Mouse (Mus musculus) hindbrain, embryonic 12.5 days (tissue): ENCODE data around the gene Chchd10. TPM values are rescaled to one million over a fixed set of nuclear protein-coding genes. Genes with fewer than 3 reads are reported as not detected.
"Not testable (repeated sequence)": the region's sequence is repeated elsewhere in the genome, so short reads cannot be mapped to it uniquely, and the experiment has no call there.

Experiments
- ATAC-seq: fragments of 200-750 bp; cut with Nextera tagmentation; 2 replicates; pipeline ENCODE4 v1.8.0; 2017; ENCODE audit warnings: moderate TSS enrichment; ENCODE audit not compliant: low FRiP score
- H3K27ac ChIP-seq: fragments of 300-500 bp; sonication (generic); 2 replicates; pipeline ENCODE4 v1.5.1; 2016; ENCODE audit warnings: mild to moderate bottlenecking
- H3K27me3 ChIP-seq: fragments of 300-500 bp; sonication (generic); 2 replicates; pipeline ENCODE4 v1.6.1; 2016; ENCODE audit warnings: mild to moderate bottlenecking
- H3K36me3 ChIP-seq: fragments of 300-500 bp; sonication (generic); 2 replicates; pipeline ENCODE4 v1.6.1; 2016; ENCODE audit warnings: mild to moderate bottlenecking
- H3K4me1 ChIP-seq: fragments of 300-500 bp; sonication (generic); 2 replicates; pipeline ENCODE4 v1.6.1; 2016
- H3K4me2 ChIP-seq: fragments of 300-500 bp; sonication (generic); replicated peaks from 2 replicates; pipeline ENCODE4 v1.6.1; 2016; ENCODE audit warnings: mild to moderate bottlenecking
- H3K4me3 ChIP-seq: fragments of 300-500 bp; sonication (generic); 2 replicates; pipeline ENCODE4 v1.5.1; 2016; ENCODE audit warnings: mild to moderate bottlenecking
- H3K9ac ChIP-seq: fragments of 300-500 bp; sonication (generic); 2 replicates; pipeline ENCODE4 v1.6.1; 2016; ENCODE audit warnings: mild to moderate bottlenecking, moderate library complexity
- H3K9me3 ChIP-seq: fragments of 300-500 bp; sonication (generic); replicated peaks from 2 replicates; pipeline ENCODE4 v1.6.1; 2016; ENCODE audit warnings: mild to moderate bottlenecking
- WGBS: fragments of 180-500 bp; shearing (Covaris S2); methylation state at CpG from one replicate; pipeline ENCODE4 v1.1.7; 2016; 5-methylcytosine and 5-hydroxymethylcytosine counted together
- polyA plus RNA-seq: library from polyadenylated mRNA; unstranded; fragments of >200 nt; fragmentation: Nextera tagmentation; extraction: Ambion mirVana; gene quantifications from 2 replicates; pipeline ENCODE4 v1.2.1, GENCODE M21; 2016

Gene Chchd10
- polyA plus RNA-seq = 15.4 and 15.5 TPM in 2 replicates

DNA sequence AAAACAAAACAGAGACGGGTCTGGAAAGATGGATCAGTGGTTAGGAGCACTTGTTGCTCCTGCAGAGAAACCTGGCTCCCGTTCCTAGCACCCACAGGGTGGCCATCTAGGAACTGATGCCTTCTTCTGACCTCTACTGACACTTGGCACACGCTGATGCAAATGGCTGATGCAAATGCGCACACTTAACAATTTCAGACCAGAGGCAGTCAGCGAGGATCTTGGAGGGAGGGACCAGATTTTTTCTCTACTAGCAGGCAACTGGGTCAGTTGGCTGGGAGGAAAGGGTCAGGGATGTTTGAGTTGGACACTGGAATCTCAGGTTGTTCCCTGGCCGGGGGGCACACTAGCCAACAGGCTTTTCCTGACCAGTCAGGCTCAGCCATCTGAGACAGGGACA is at the start of gene Chchd10:
TSS of gene Chchd10 (plus strand) at position 240 of the 400 bp plus-strand sequence.
- no peaks in the 10 kb centered on the region for H3K9me3 ChIP-seq
- WGBS = 28% methylated on average over 6 of the region's 6 CpGs
- peak within 1 kb of the TSS; percentile 57 for H3K4me3 ChIP-seq
- peak within 1 kb of the TSS; percentile 84 for H3K9ac ChIP-seq
- H3K4me1 ChIP-seq = peaks cover 51% of the 10 kb centered on the region
- H3K36me3 ChIP-seq = no peaks in the 10 kb centered on the region
- peak within 1 kb of the TSS; percentile 57 for H3K27ac ChIP-seq
- H3K4me2 ChIP-seq = peak within 1 kb of the TSS; percentile 98
- ATAC-seq = no peak
- peaks cover 70% of the 10 kb centered on the region for H3K27me3 ChIP-seq

DNA sequence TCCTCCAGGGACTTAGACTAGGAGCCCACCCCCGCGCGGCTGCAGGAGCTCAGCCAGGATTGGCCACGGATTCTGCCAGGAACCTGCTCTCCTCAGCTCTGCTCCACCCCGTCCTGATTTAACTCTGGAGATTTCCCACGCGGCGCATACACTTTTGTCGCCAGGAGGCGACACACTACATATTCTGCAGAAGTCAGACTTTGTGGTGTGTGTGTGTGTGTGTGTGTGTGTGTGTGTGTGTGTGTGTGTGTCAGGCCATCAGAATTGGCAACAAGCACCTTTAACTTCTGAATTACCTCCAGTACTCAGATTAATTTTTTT is 49.7 kb upstream of the Chchd10 start:
- Histone ChIP-seq H3K9me3 (no peaks in the 10 kb centered on the region), H3K9ac (no peak overlapping the region), H3K4me2 (peak overlapping the region; percentile 37), H3K27me3 (no peaks in the 10 kb centered on the region; the same call in 1 of the 2 replicates), H3K27ac (0 out of 2 replicates have a peak overlapping the region, but pooled peaks have one; percentile 7), H3K4me3 (no peak overlapping the region), H3K36me3 (no peaks in the 10 kb centered on the region), H3K4me1 (peaks cover 18% of the 10 kb centered on the region)
- WGBS = 5% methylated on average over 10 of the region's 10 CpGs
- ATAC-seq = peak; percentile 62

DNA sequence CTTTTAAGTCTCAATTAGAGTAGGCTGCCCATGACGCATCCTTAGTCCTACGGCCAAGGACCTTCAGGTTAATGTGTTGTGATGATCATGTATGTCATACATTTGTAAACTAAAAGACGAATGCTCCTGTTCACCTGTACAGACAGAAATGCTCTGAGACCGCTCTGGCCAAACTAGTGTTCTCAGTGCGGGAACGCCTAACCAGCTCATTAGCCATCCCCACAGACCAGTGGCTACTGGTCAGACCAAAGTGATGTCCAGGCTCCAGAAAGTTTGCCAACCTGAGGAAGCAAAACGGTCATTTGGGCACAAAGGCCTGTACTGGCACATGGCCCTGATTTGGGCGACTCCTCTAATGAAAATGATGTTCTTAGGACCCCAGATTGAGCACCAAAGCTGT is 48.2 kb upstream of the Chchd10 start:
- H3K4me3 ChIP-seq = no peak overlapping the region
- WGBS = 94% methylated on average over 8 of the region's 8 CpGs
- H3K36me3 ChIP-seq = no peaks in the 10 kb centered on the region
- ATAC-seq = no peak
- no peaks in the 10 kb centered on the region for H3K9me3 ChIP-seq
- H3K9ac ChIP-seq = no peak overlapping the region
- no peak overlapping the region for H3K4me2 ChIP-seq
- H3K4me1 ChIP-seq = peaks cover 26% of the 10 kb centered on the region
- H3K27me3 ChIP-seq = no peaks in the 10 kb centered on the region; the same call in 1 of the 2 replicates
- H3K27ac ChIP-seq = no peak overlapping the region

DNA sequence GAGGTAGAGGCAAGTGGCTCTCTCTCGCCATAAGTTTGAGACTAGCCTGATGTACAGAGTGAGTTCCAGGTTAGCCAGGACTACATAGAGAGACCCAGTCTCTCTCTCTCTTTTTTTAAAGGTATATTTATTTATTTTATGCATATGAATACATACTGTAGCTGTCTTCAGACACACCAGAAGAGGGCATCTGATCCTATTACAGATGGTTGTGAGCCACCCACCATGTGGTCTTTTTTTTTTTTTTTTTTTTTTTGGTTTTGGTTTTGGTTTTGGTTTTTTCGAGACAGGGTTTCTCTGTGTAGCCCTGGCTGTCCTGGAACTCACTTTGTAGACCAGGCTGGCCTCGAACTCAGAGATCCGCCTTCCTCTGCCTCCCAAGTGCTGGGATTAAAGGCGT is 45.4 kb upstream of the Chchd10 start:
- not testable (repeated sequence) for H3K27ac ChIP-seq, H3K9me3 ChIP-seq, H3K9ac ChIP-seq, H3K27me3 ChIP-seq, H3K4me3 ChIP-seq, H3K36me3 ChIP-seq, H3K4me2 ChIP-seq, ATAC-seq
- H3K4me1 ChIP-seq = peaks cover 14% of the 10 kb centered on the region
- 84% methylated on average over 5 of the region's 5 CpGs for WGBS

DNA sequence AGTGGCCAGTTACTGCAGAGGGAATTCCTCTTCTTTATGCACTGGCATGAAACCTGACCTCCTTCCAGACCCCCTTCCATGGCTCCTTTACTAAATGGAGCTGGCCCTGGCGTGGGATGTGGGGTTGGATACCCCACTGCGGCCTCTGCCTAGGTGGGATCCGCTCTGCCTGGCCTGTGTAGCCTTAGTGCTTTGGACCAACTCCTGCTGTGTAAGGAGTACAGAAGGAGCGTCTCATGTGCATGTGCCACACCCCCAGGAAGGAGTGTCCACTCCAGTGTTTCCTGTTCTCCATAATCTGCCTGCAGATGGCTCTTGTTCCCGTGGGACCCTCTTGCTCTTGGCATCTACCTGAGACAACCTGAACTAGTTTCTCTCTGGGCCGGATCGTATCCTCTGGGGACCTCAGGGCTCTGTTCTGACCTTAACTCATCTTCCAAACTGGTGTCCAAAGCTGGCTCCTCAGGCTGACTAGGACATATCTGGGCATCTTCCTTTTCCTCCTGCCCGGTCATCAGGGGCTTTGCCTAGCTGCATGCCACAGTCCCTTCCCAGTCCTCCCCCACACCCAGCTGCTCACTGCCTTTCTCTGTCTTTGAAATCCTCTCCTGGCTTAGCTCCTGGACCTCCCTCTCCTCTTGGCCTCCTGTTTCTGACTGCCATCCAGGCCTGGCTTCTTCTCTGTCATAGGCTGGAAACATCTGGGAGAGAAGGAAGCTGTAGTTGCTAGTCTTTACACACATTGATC is 43.4 kb upstream of the Chchd10 start:
- no peak for ATAC-seq
- Histone ChIP-seq H3K27me3 (no peaks in the 10 kb centered on the region), H3K4me1 (peaks cover 22% of the 10 kb centered on the region), H3K27ac (no peak overlapping the region), H3K9ac (no peak overlapping the region), H3K36me3 (peaks cover 6% of the 10 kb centered on the region), H3K9me3 (no peaks in the 10 kb centered on the region), H3K4me2 (no peak overlapping the region), H3K4me3 (no peak overlapping the region)
- 43% methylated on average over 8 of the region's 8 CpGs for WGBS

DNA sequence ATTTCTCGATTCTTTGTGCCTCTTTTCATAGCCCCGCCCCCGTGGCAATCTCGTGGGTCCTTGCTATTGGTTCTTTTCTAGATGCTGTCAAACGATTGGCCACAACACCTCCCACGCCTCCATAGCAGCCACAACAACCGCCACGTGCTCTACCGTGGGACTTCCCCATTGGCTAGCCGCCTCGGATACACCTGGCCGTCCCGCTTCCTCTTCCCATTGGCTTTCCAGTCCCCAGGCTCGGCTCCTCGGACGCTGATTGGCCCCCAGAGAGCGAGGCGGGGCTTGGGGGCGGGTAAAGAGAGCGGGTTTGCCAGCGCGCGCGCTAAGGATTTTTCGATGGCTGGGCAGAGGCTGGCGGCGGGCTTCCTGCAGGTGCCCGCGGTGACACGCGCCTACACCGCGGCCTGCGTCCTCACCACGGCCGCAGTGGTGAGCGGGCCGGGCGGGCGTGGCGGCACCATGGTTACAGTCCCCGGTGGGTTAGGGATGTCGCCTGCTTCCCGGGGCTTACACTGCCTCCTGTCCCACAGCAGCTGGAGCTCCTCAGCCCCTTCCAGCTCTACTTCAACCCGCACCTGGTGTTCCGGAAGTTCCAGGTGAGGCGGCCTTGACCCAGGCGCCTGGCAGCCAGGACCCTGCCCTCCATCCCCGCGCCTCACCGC is 39.7 kb upstream of the Chchd10 start, which contains the start of gene Derl3:
TSS of gene Derl3 (plus strand) at position 325 of the 662 bp plus-strand sequence.
- H3K27ac ChIP-seq = peak within 1 kb of the TSS; percentile 62; the same call in 1 of the 2 replicates
- H3K4me2 ChIP-seq = peak within 1 kb of the TSS; percentile 87
- 2% methylated on average over 45 of the region's 51 CpGs for WGBS
- peaks cover 25% of the 10 kb centered on the region for H3K4me1 ChIP-seq
- H3K36me3 ChIP-seq = peaks cover 36% of the 10 kb centered on the region
- peak within 1 kb of the TSS; percentile 41 for H3K4me3 ChIP-seq
- H3K9me3 ChIP-seq = no peaks in the 10 kb centered on the region
- no peaks in the 10 kb centered on the region for H3K27me3 ChIP-seq
- ATAC-seq = peak; percentile 100
- H3K9ac ChIP-seq = peak within 1 kb of the TSS; percentile 56

DNA sequence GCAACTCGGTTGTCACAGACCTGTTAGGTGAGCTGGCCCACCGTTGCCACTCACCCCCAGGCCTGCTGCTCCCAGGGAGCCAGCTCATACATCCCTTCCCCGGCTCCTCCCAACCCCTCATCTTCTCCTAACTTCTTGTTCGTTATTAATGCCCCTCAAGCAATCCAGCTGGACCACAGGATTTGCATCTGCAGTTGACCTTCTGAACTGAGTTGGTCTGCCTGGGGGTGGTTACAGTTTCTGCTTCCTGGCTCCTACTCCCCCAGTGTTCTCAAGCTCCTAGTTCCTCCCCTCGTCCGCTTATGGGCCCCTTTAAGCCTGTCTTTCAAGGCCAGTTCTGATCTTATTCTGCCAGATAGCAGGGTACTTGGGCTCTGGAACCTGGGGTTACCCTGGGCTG is 38.3 kb upstream of the Chchd10 start:
- ATAC-seq = no peak
- 77% methylated on average over 6 of the region's 6 CpGs for WGBS

DNA sequence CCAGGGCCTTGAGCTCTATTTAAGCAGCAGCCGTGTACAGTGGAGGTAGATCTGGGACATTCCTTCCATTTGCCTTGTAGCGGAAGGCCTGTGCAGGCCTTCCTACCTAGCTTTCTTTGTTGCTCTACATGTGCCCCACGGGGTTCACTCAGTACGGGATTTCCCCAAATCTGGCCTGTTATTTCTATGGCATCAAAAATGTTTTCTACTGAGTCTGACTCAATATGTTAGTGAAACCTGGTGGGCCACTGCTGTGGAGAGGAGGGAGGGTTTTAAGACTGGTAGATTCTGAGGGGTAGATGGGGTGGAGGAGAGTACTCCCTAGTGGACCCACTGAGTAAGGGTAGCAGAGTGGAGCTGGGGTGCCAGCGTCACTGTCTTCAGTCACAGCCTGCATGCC is 37.2 kb upstream of the Chchd10 start:
- no peak for ATAC-seq
- Histone ChIP-seq H3K27ac (no peak overlapping the region), H3K27me3 (no peaks in the 10 kb centered on the region), H3K9me3 (no peaks in the 10 kb centered on the region), H3K4me3 (no peak overlapping the region), H3K9ac (no peak overlapping the region), H3K4me2 (no peak overlapping the region), H3K4me1 (peaks cover 16% of the 10 kb centered on the region), H3K36me3 (peaks cover 53% of the 10 kb centered on the region)
- WGBS = 96% methylated on average over 5 of the region's 5 CpGs

More for the DNA sequence above, 38.3 kb upstream of the Chchd10 start:
- Histone ChIP-seq H3K9me3 (no peaks in the 10 kb centered on the region), H3K27me3 (no peaks in the 10 kb centered on the region), H3K36me3 (peaks cover 46% of the 10 kb centered on the region), H3K9ac (no peak overlapping the region), H3K4me3 (no peak overlapping the region), H3K4me1 (peaks cover 18% of the 10 kb centered on the region), H3K27ac (no peak overlapping the region), H3K4me2 (no peak overlapping the region)

DNA sequence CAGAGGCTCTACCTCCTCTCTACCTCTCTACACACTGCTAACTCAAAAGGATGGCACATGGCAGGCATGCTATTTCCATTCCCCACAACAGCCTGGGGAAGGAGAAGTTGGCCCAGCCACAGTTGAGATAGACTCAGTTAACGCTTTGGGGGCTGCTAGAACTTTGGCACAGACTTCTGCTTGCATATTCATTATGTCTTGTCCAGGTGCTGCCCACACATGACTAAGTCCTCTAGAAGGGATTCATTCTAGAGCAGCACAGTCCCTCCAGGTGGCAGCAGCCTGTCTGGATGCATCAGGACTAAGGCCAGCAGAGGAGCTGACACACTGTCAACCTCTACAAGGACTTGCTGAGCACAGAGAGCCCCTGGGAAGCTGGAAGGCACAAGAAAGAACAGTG is 36.7 kb upstream of the Chchd10 start:
- no peak overlapping the region for H3K27ac ChIP-seq
- H3K27me3 ChIP-seq = no peaks in the 10 kb centered on the region
- peaks cover 16% of the 10 kb centered on the region for H3K4me1 ChIP-seq
- H3K36me3 ChIP-seq = peaks cover 58% of the 10 kb centered on the region
- no peak overlapping the region for H3K9ac ChIP-seq
- no peak overlapping the region for H3K4me2 ChIP-seq
- H3K4me3 ChIP-seq = no peak overlapping the region
- ATAC-seq = no peak
- WGBS = 93% methylated on average over 1 of the region's 1 CpGs
- no peaks in the 10 kb centered on the region for H3K9me3 ChIP-seq

DNA sequence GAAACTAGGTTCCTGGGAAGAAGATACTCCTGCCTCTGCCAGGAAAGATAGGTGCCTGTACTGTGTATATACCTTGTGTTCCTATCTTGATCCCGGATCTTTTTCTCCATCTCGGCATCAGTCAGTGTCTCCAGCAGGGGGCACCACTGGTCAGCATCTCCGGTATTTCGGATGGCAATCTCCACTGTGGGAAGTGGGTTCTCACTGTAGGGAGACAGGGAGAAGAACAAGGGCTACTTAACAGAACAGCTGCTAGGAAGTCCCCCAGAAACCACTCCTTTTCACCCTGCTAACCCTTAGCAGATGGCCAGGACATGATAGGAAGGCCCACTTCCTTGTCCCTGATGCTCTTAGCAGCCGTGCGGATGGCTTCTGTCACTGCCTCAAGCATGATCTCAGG is 35.6 kb upstream of the Chchd10 start:
- Histone ChIP-seq H3K4me3 (no peak overlapping the region), H3K4me1 (peaks cover 16% of the 10 kb centered on the region), H3K27me3 (no peaks in the 10 kb centered on the region), H3K4me2 (no peak overlapping the region), H3K27ac (no peak overlapping the region), H3K36me3 (peaks cover 70% of the 10 kb centered on the region), H3K9ac (no peak overlapping the region), H3K9me3 (no peaks in the 10 kb centered on the region)
- no peak for ATAC-seq
- WGBS = 34% methylated on average over 6 of the region's 6 CpGs

DNA sequence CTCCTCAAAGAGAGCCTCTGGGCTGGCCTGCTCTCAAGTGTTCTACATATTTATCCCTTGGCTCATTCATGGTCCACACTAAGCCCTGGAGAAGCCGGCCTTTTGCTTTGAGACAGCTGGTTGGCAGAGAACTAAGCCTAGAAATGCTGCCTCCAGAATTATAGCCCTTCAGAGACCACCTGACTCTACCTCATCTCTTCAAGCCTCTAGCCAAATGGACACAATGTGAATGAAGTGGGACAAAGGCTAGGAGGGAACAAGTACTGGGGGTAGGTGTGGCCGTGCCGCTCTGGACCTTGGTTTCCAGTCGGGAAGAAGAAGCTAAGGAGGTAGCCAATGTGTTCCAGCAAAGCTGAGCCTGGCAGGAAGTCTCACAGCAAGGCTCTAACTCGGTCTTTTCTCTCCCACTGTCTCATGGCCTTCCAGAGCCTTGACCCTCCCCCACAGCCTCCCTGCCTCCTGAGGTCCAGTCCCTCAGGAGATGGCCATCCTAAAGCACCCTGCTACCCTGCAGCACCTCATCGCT is 34.8 kb upstream of the Chchd10 start:
- H3K4me3 ChIP-seq = no peak overlapping the region
- ATAC-seq = no peak
- H3K4me1 ChIP-seq = peaks cover 12% of the 10 kb centered on the region
- no peak overlapping the region for H3K4me2 ChIP-seq
- no peaks in the 10 kb centered on the region for H3K27me3 ChIP-seq
- H3K9ac ChIP-seq = no peak overlapping the region
- WGBS = 79% methylated on average over 6 of the region's 6 CpGs
- peaks cover 77% of the 10 kb centered on the region for H3K36me3 ChIP-seq
- no peaks in the 10 kb centered on the region for H3K9me3 ChIP-seq
- H3K27ac ChIP-seq = no peak overlapping the region

DNA sequence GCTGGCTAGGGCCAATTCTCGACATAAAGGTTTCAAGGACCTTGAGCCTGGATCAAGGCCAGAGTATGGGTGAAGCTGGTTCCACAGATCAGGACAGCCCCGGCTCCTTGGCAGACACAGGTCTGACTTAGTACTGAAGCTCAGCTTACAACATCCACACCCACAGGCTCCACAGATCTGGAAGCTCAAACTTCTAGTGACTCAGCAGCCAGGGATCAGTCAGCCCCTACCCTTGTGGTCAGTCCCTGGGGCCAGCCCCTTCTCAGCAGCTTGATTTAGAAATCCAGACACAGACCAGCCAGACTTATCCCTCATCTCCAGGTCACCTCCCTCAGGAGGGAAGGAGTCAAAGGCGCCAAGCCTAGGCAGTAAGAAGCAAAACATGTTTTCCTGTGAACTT is 34.1 kb upstream of the Chchd10 start:
- Histone ChIP-seq H3K4me2 (no peak overlapping the region), H3K4me3 (no peak overlapping the region), H3K4me1 (peaks cover 6% of the 10 kb centered on the region; the same call in 1 of the 2 replicates), H3K36me3 (peaks cover 84% of the 10 kb centered on the region), H3K27me3 (no peaks in the 10 kb centered on the region), H3K9me3 (no peaks in the 10 kb centered on the region), H3K27ac (no peak overlapping the region), H3K9ac (no peak overlapping the region)
- WGBS = 82% methylated on average over 3 of the region's 3 CpGs
- no peak for ATAC-seq
